Mouse (Mus musculus): ENCODE results near the gene Tmem132d. TPM values are rescaled to one million over a fixed set of nuclear protein-coding genes. Genes with fewer than 3 reads are reported as not detected.

Tmem132d gene
- polyA plus RNA-seq, 1 experiment from 2014 or later = not detected

DNA sequence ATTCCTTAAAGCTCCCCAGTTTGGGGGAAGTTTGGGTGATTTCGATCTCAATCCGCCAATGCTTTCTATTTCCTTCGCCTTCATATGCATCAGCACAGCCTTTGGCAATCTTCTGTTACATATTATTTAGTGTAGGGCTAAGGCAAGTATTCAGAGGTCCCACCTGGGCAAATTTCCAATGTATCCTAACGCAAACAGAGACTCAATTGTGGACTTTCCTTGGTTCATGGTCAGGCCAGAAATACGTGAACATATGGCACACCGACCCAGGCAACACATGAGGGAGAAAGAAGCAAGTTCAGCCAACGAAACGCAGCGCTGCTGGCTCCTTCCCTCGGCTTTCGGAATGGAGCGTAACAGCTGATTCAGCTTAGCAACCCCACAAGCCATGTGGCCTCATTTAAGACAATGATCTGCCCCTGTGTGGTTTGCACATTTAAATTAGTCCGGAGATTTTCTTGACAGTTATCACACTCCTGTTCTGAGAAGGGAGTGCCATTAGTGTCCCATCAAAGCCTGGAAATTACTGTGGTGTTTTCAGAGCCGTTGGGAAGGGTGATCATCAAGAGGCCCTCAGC, 242.5 kb downstream of the Tmem132d start:
- H3K27ac ChIP-seq (ENCODE audit: low read depth, low read length) = no peak overlapping the region
- no peak overlapping the region for H3K9ac ChIP-seq (ENCODE audit: low read depth, low read length)
- 80% methylated on average over 14 of the region's 14 CpGs for WGBS
- no peak overlapping the region for H3K4me2 ChIP-seq (replicated peaks; ENCODE audit: low read depth)
- no peak overlapping the region for H3K4me3 ChIP-seq (ENCODE audit: low read depth, low read length)
- H3K27me3 ChIP-seq (replicated peaks; ENCODE audit: control insufficient read depth, insufficient read depth, low read length) = no peaks in the 10 kb centered on the region
- no peaks in the 10 kb centered on the region for H3K4me1 ChIP-seq (replicated peaks; ENCODE audit: control insufficient read depth, insufficient read depth, low read length)
- no peak for ATAC-seq
- no peak for TF ChIP-seq CTCF (IDR thresholded peaks at IDR 0.05; ENCODE audit: low read depth)
- no peaks in the 10 kb centered on the region for H3K9me3 ChIP-seq (ENCODE audit: control insufficient read depth)
- H3K36me3 ChIP-seq (ENCODE audit: control insufficient read depth, insufficient read depth) = no peaks in the 10 kb centered on the region

DNA sequence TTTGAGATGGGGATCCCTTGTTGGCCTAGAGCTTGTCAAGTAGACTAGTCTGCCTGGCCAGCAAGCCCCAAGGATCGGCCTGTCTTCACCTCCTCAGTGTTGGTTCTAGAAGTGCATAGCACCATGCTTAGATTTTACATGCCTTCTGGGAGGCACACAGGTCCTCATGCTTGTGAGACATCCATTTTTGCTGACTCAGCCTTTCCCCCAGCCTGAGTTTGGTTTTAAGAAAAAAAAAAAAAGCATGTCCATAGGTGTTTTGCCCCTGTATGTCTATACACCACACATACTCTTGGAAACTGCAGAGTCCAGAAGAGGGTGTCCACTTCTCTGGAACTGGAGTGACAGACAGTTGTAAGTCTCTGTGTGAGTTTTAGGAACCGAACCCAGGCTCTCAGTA, 256.6 kb downstream of the Tmem132d start:
- Histone ChIP-seq H3K4me2 (replicated peaks; ENCODE audit: low read depth) (no peak overlapping the region), H3K27ac (ENCODE audit: low read depth, low read length) (no peak overlapping the region), H3K9ac (ENCODE audit: low read depth, low read length) (no peak overlapping the region), H3K27me3 (replicated peaks; ENCODE audit: control insufficient read depth, insufficient read depth, low read length) (no peaks in the 10 kb centered on the region), H3K36me3 (ENCODE audit: control insufficient read depth, insufficient read depth) (no peaks in the 10 kb centered on the region), H3K4me1 (replicated peaks; ENCODE audit: control insufficient read depth, insufficient read depth, low read length) (no peaks in the 10 kb centered on the region), H3K9me3 (ENCODE audit: control insufficient read depth) (no peaks in the 10 kb centered on the region), H3K4me3 (ENCODE audit: low read depth, low read length) (no peak overlapping the region)
- no peak for ATAC-seq
- 81% methylated on average over 2 of the region's 2 CpGs for WGBS
- TF ChIP-seq CTCF (IDR thresholded peaks at IDR 0.05; ENCODE audit: low read depth) = no peak

DNA sequence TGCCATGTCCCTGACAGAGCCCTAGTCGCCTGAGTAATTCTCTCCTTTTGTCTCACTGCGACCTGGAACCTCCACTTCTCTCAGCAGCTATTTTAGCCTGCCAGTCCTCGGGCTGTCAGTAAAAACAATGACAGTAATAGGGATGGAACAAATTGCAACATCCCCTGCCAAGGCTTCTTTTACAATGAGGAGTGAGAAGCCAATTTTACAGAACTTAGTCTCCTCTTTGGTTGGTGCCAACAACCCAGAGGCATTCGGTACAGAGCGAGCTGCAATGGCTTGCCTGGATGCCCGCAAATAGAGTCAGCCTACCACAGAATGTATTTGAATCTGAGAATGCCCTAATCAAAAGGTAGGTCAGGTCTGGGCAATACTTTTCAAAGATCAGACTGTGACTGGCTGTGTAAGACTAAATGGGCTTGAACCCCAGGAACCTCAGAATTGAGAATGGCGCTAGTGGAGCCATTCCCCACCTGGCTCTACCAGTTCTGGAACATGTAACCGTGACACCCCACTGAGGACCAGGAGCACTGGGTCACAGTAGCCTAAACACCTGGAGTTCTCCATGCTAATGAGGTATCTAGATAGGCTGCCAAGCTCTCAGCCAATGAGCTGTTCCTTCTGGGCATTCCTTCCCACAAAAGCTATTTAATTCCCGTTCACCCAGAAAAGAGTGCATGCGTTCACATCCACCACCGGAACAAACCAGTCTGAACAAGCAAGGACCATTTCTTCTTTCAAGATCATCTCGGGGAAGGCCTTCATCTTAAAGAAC, 273.8 kb downstream of the Tmem132d start:
- no peak for ATAC-seq
- Histone ChIP-seq H3K4me2 (replicated peaks; ENCODE audit: low read depth) (no peak overlapping the region), H3K27me3 (replicated peaks; ENCODE audit: control insufficient read depth, insufficient read depth, low read length) (no peaks in the 10 kb centered on the region), H3K4me1 (replicated peaks; ENCODE audit: control insufficient read depth, insufficient read depth, low read length) (no peaks in the 10 kb centered on the region), H3K36me3 (ENCODE audit: control insufficient read depth, insufficient read depth) (no peaks in the 10 kb centered on the region), H3K9me3 (ENCODE audit: control insufficient read depth) (no peaks in the 10 kb centered on the region), H3K27ac (ENCODE audit: low read depth, low read length) (no peak overlapping the region), H3K4me3 (ENCODE audit: low read depth, low read length) (no peak overlapping the region), H3K9ac (ENCODE audit: low read depth, low read length) (no peak overlapping the region)
- no peak for TF ChIP-seq CTCF (IDR thresholded peaks at IDR 0.05; ENCODE audit: low read depth)
- WGBS = 81% methylated on average over 12 of the region's 12 CpGs

DNA sequence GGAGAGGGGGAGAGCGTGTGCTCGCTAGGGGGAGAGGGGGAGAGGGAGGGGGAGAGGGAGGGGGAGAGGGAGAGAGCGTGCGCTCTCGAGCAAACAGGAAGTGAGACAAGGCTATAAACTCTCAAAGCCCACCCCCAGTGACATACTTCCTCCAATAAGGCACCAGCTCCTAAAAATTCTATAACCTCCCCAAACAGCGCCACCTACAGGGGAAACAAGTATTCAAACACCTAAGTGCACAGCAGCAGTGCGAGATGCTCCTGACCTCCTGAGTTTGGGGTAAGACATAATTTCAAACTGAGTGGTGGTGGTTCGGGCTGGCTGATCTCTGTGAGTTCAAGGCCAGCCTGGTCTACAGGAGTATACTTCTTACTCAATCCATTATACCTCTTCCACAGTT, 281.4 kb downstream of the Tmem132d start:
- Histone ChIP-seq H3K9ac (ENCODE audit: low read depth, low read length) (no peak overlapping the region), H3K4me1 (replicated peaks; ENCODE audit: control insufficient read depth, insufficient read depth, low read length) (no peaks in the 10 kb centered on the region), H3K4me2 (replicated peaks; ENCODE audit: low read depth) (no peak overlapping the region), H3K9me3 (ENCODE audit: control insufficient read depth) (no peaks in the 10 kb centered on the region), H3K27me3 (replicated peaks; ENCODE audit: control insufficient read depth, insufficient read depth, low read length) (no peaks in the 10 kb centered on the region), H3K4me3 (ENCODE audit: low read depth, low read length) (no peak overlapping the region), H3K36me3 (ENCODE audit: control insufficient read depth, insufficient read depth) (no peaks in the 10 kb centered on the region), H3K27ac (ENCODE audit: low read depth, low read length) (no peak overlapping the region)
- 80% methylated on average over 7 of the region's 8 CpGs for WGBS
- TF ChIP-seq CTCF (IDR thresholded peaks at IDR 0.05; ENCODE audit: low read depth) = no peak
- ATAC-seq = no peak

DNA sequence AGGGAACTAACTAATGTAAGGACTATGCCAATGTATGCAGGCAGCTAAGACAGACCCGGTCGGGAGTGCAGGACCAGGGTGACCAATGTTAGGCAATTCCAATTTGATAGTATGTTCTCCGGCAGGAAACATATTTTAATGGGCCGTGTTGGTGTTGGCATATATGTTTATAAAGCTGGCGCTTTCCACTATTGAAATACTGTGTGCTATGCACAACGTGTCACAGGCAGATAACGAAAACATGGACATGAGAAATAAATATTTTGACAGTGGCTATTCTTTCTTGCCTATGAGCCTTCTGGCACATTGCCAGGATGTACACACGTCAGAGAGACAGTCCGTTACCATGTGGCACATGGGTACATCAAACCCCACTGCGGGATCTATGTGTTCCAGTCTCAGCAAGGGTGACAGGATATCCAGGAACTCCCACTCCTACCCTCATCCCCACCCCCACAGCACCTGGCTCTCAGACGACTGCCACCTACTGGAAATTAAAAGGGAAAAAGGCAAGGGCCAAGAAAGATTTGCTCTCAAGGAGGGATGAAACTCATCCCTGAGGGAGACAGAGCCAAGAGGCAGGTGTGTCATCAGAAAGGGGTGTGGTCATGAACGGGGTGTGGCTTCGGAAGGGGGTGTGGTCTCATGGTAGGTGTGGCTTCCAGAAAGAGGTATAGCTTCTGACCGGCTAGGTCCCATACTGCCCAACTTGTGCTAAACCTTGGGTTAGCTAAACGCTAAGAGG, 285.8 kb downstream of the Tmem132d start:
- 72% methylated on average over 15 of the region's 15 CpGs for WGBS
- Histone ChIP-seq H3K4me1 (replicated peaks; ENCODE audit: control insufficient read depth, insufficient read depth, low read length) (no peaks in the 10 kb centered on the region), H3K36me3 (ENCODE audit: control insufficient read depth, insufficient read depth) (no peaks in the 10 kb centered on the region), H3K9ac (ENCODE audit: low read depth, low read length) (no peak overlapping the region), H3K27me3 (replicated peaks; ENCODE audit: control insufficient read depth, insufficient read depth, low read length) (no peaks in the 10 kb centered on the region), H3K4me2 (replicated peaks; ENCODE audit: low read depth) (no peak overlapping the region), H3K27ac (ENCODE audit: low read depth, low read length) (no peak overlapping the region), H3K4me3 (ENCODE audit: low read depth, low read length) (no peak overlapping the region), H3K9me3 (ENCODE audit: control insufficient read depth) (peaks cover 3% of the 10 kb centered on the region; the same call in 1 of the 2 replicates)
- ATAC-seq = no peak
- no peak for TF ChIP-seq CTCF (IDR thresholded peaks at IDR 0.05; ENCODE audit: low read depth)

DNA sequence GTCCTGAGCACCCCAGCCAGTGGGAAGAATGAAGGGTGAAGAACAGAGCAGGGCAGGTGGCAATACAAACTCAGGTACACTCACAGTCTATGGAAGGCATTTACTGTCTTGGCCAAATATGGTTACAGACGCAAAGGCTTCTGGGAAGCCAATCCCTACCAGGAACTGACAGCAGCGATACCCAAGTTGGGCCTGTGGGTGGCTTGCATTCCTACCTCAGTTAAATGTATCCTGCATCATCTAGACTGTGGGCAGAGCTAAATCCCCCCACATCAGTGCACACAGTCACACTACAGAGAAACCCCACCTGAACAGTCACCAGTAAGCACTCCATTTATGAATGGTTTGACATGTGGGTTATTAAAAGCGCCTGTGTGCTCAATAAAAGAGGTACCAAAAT, 288.1 kb downstream of the Tmem132d start:
- no peaks in the 10 kb centered on the region for H3K4me1 ChIP-seq (replicated peaks; ENCODE audit: control insufficient read depth, insufficient read depth, low read length)
- no peak overlapping the region for H3K9ac ChIP-seq (ENCODE audit: low read depth, low read length)
- H3K27ac ChIP-seq (ENCODE audit: low read depth, low read length) = no peak overlapping the region
- H3K36me3 ChIP-seq (ENCODE audit: control insufficient read depth, insufficient read depth) = no peaks in the 10 kb centered on the region
- H3K9me3 ChIP-seq (ENCODE audit: control insufficient read depth) = peaks cover 3% of the 10 kb centered on the region; the same call in 1 of the 2 replicates
- no peaks in the 10 kb centered on the region for H3K27me3 ChIP-seq (replicated peaks; ENCODE audit: control insufficient read depth, insufficient read depth, low read length)
- no peak overlapping the region for H3K4me2 ChIP-seq (replicated peaks; ENCODE audit: low read depth)
- WGBS = 93% methylated on average over 3 of the region's 3 CpGs
- no peak for TF ChIP-seq CTCF (IDR thresholded peaks at IDR 0.05; ENCODE audit: low read depth)
- no peak for ATAC-seq
- no peak overlapping the region for H3K4me3 ChIP-seq (ENCODE audit: low read depth, low read length)

Measured in intestine, postnatal 0 days (tissue).